Mouse (Mus musculus) embryonic facial prominence, embryonic 13.5 days (tissue): Measurements from ENCODE around the gene Alox8. TPM values are rescaled to one million over a fixed set of nuclear protein-coding genes. Genes with fewer than 3 reads are reported as not detected.
A peak's percentile ranks its signal among the peaks of the same experiment; 100 is the strongest.

Source experiments
- ATAC-seq: fragments of 200-750 bp; cut with Nextera tagmentation; 2 replicates; pipeline ENCODE4 v1.8.0; 2017; ENCODE audit warnings: low read depth; ENCODE audit not compliant: insufficient number of reproducible peaks, insufficient read depth, low FRiP score, low TSS enrichment
- H3K27ac ChIP-seq: fragments of 300-500 bp; sonication (generic); 2 replicates; pipeline ENCODE4 v1.5.1; 2015; ENCODE audit warnings: moderate library complexity, mild to moderate bottlenecking, inconsistent platforms
- H3K27me3 ChIP-seq: fragments of 300-500 bp; sonication (generic); 2 replicates; pipeline ENCODE4 v1.6.1; 2015; ENCODE audit warnings: mild to moderate bottlenecking, inconsistent platforms
- H3K36me3 ChIP-seq: fragments of 300-500 bp; sonication (generic); 2 replicates; pipeline ENCODE4 v1.6.1; 2015; ENCODE audit warnings: mild to moderate bottlenecking, inconsistent platforms
- H3K4me1 ChIP-seq: fragments of 300-500 bp; sonication (generic); 2 replicates; pipeline ENCODE4 v1.6.1; 2015; ENCODE audit warnings: inconsistent platforms
- H3K4me2 ChIP-seq: fragments of 300-500 bp; sonication (generic); 2 replicates; pipeline ENCODE4 v1.6.1; 2015; ENCODE audit warnings: moderate library complexity, mild to moderate bottlenecking, inconsistent platforms
- H3K4me3 ChIP-seq: fragments of 300-500 bp; sonication (generic); 2 replicates; pipeline ENCODE4 v1.5.1; 2015; ENCODE audit warnings: mild to moderate bottlenecking, inconsistent platforms
- H3K9ac ChIP-seq: fragments of 300-500 bp; sonication (generic); 2 replicates; pipeline ENCODE4 v1.6.1; 2015; ENCODE audit warnings: mild to moderate bottlenecking, inconsistent platforms
- H3K9me3 ChIP-seq: fragments of 300-500 bp; sonication (generic); 2 replicates; pipeline ENCODE4 v1.6.1; 2016; ENCODE audit warnings: inconsistent platforms
- WGBS: fragments of 180-500 bp; shearing (Covaris S2); methylation state at CpG from one replicate; pipeline ENCODE4 v1.1.7; 2015; ENCODE audit warnings: mixed read lengths; 5-methylcytosine and 5-hydroxymethylcytosine counted together
- polyA plus RNA-seq: library from polyadenylated mRNA; unstranded; fragments of >200 nt; fragmentation: Nextera tagmentation; extraction: Ambion mirVana; gene quantifications from 2 replicates; pipeline ENCODE4 v1.2.1, GENCODE M21; 2015

Alox8 gene
- polyA plus RNA-seq, 1 experiment from 2014 or later, result 0.52 TPM

DNA sequence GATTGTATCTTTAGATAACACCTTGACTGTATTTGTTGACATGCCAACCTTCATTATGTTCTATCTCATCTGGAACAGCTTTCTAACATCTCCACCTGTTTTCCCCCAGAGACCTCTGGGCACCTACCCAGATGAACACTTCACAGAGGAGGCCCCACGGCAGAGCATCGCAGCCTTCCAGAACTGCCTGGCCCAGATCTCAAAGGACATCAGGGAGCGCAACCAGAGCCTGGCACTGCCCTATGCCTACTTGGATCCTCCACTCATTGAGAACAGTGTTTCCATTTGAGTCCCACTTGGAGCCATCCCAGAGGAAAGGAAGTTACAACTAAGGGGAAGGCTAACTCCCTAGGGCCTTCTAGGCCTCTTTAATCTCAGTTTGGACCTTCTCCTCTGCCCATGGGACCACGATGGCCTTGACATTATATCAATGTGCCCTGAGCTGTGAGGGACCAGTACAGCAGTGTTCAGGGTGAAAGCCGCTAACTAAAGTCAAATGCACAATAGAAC is 49.1 kb downstream of the Alox8 start:
- H3K36me3 ChIP-seq, result no peaks in the 10 kb centered on the region
- no peak overlapping the region for H3K4me3 ChIP-seq
- 0 out of 2 replicates have a peak, but pooled peaks cover 3% of the 10 kb centered on the region for H3K27me3 ChIP-seq
- 90% methylated on average over 5 of the region's 5 CpGs for WGBS
- H3K27ac ChIP-seq, result no peak overlapping the region
- no peak overlapping the region for H3K4me2 ChIP-seq
- no peak for ATAC-seq
- H3K9ac ChIP-seq, result no peak overlapping the region
- no peaks in the 10 kb centered on the region for H3K9me3 ChIP-seq
- peaks cover 14% of the 10 kb centered on the region for H3K4me1 ChIP-seq

DNA sequence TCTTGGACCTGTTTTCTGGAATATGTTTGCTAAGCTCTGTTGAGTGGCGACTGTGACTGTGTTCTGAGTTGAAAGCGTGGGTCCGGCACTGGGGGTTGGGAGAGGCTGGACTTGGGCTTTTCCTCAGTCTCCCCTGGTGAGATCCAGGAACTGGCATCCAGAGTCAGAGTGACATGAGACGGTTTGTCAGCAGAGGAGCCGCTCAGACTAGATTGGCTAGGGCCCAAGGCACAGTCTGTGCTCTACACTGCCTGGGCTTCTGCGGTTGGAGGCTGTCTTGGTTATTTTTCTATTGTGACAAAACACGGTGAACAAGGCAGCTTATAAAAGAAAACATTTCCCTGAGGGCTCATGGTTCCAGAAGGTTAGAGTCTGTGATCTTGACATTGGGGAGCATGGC is 50.1 kb downstream of the Alox8 start:
- no peak for ATAC-seq
- H3K27me3 ChIP-seq, result 0 out of 2 replicates have a peak, but pooled peaks cover 3% of the 10 kb centered on the region
- H3K9me3 ChIP-seq, result no peaks in the 10 kb centered on the region
- WGBS, result 61% methylated on average over 7 of the region's 7 CpGs
- no peaks in the 10 kb centered on the region for H3K36me3 ChIP-seq
- no peak overlapping the region for H3K9ac ChIP-seq
- no peak overlapping the region for H3K4me2 ChIP-seq
- peaks cover 14% of the 10 kb centered on the region for H3K4me1 ChIP-seq
- no peak overlapping the region for H3K4me3 ChIP-seq
- H3K27ac ChIP-seq, result no peak overlapping the region

DNA sequence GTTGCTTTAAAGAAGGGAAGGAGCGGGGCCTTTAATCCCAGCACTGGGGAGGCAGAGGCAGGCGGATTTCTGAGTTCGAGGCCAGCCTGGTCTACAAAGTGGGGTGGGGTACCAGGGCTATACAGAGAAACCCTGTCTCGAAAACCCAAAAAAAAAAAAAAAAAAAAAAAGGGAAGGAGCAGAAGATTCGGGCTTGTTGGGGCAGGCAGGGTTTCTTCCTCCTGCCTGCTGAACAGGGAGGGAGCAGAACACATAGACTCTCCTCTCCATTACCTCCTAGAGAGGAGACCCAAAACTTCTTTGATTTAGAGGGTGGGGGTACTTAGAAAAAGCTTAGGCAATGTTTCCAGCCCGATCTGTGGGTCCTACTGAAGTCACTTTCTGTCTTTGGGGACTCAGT is 62.3 kb downstream of the Alox8 start:
- Histone ChIP-seq H3K9me3 (no peaks in the 10 kb centered on the region), H3K27me3 (peaks cover 4% of the 10 kb centered on the region; the same call in 1 of the 2 replicates), H3K27ac (no peak overlapping the region), H3K4me2 (no peak overlapping the region), H3K9ac (no peak overlapping the region), H3K4me1 (peaks cover 14% of the 10 kb centered on the region), H3K36me3 (no peaks in the 10 kb centered on the region), H3K4me3 (no peak overlapping the region)
- ATAC-seq, result no peak
- WGBS, result 83% methylated on average over 6 of the region's 6 CpGs

DNA sequence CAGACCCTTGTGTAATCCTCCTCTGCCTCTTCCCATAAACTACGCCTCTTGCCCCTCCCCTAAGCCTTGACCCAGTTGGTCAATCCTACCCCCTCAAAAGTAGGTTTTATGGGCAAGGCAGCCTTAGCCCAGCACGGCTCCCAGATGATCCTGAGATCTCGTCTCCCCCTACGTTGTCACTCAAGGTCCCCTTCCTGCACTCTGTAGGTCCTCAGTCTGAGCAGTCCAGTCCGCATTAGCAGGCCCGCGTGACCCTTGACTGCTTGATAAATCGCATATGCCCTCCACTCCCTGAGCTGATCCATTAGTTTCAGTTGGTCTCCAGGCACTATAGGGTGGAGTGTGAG is 63.0 kb downstream of the Alox8 start:
- peak overlapping the region; percentile 54 for H3K4me3 ChIP-seq
- no peaks in the 10 kb centered on the region for H3K36me3 ChIP-seq
- WGBS, result 18% methylated on average over 8 of the region's 8 CpGs
- H3K4me2 ChIP-seq, result peak overlapping the region; percentile 78
- ATAC-seq, result 0 out of 2 replicates have a peak, but pooled peaks have one; percentile 7
- peak overlapping the region; percentile 69 for H3K9ac ChIP-seq
- H3K9me3 ChIP-seq, result no peaks in the 10 kb centered on the region
- H3K27me3 ChIP-seq, result peaks cover 4% of the 10 kb centered on the region; the same call in 1 of the 2 replicates
- 0 out of 2 replicates have a peak overlapping the region, but pooled peaks have one; percentile 49 for H3K27ac ChIP-seq
- H3K4me1 ChIP-seq, result peaks cover 14% of the 10 kb centered on the region

Other genes starting within 250 kb of the Alox8 start
- gene Arhgef15, start 240.4 kb downstream of the Alox8 start, polyA plus RNA-seq, result 6.7 and 7.2 TPM in 2 replicates
- 4.7 and 4.9 TPM in 2 replicates for gene Slc25a35, start 229.7 kb downstream of the Alox8 start, polyA plus RNA-seq
- 50.1 and 59.3 TPM in 2 replicates for gene Rangrf, start 222.7 kb downstream of the Alox8 start, polyA plus RNA-seq
- gene Pfas, start 189.4 kb downstream of the Alox8 start, polyA plus RNA-seq, result 42.7 and 44.4 TPM in 2 replicates
- gene Ctc1, start 181.9 kb downstream of the Alox8 start, polyA plus RNA-seq, result 53.5 and 55.8 TPM in 2 replicates
- 152 and 153 TPM in 2 replicates for gene Aurkb, start 152.2 kb downstream of the Alox8 start, polyA plus RNA-seq
- 8.9 and 10.3 TPM in 2 replicates for gene Borcs6, start 138.1 kb downstream of the Alox8 start, polyA plus RNA-seq
- gene Tmem107, start 127.0 kb downstream of the Alox8 start, polyA plus RNA-seq, result 47.2 and 48.2 TPM in 2 replicates
- 91.5 and 101 TPM in 2 replicates for gene Vamp2, start 109.4 kb downstream of the Alox8 start, polyA plus RNA-seq
- gene Per1, start 102.6 kb downstream of the Alox8 start, polyA plus RNA-seq, result 11.1 and 11.5 TPM in 2 replicates
- 0.44 and 0.47 TPM in 2 replicates for gene Hes7, start 77.4 kb downstream of the Alox8 start, polyA plus RNA-seq
- gene 9130213A22Rik, start 75.3 kb downstream of the Alox8 start, polyA plus RNA-seq, result 0.13 and 0.17 TPM in 2 replicates
- gene Aloxe3, start 71.9 kb downstream of the Alox8 start, polyA plus RNA-seq, result 1.1 TPM in 2 replicates
- 0.21 TPM in 1 of 2 replicates, not detected in the other for gene Alox12b, start 40.9 kb downstream of the Alox8 start, polyA plus RNA-seq
- 0.45 and 0.62 TPM in 2 replicates for gene Gucy2e, start 39.2 kb upstream of the Alox8 start, polyA plus RNA-seq
- 30.4 and 33.8 TPM in 2 replicates for gene Cntrob, start 125.9 kb upstream of the Alox8 start, polyA plus RNA-seq
- gene Trappc1, start 126.1 kb upstream of the Alox8 start, polyA plus RNA-seq, result 177 and 187 TPM in 2 replicates
- gene Kcnab3, start 128.4 kb upstream of the Alox8 start, polyA plus RNA-seq, result 1.8 and 2.5 TPM in 2 replicates
- 24.7 and 26.4 TPM in 2 replicates for gene Rnf227, start 142.6 kb upstream of the Alox8 start, polyA plus RNA-seq
- gene Chd3, start 171.6 kb upstream of the Alox8 start, polyA plus RNA-seq, result 135 and 142 TPM in 2 replicates
- 145 and 150 TPM in 2 replicates for gene Naa38, start 197.6 kb upstream of the Alox8 start, polyA plus RNA-seq
- gene Cyb5d1, start 197.8 kb upstream of the Alox8 start, polyA plus RNA-seq, result 43.4 and 46.5 TPM in 2 replicates
- 13.2 and 16.4 TPM in 2 replicates for gene Tmem88, start 200.4 kb upstream of the Alox8 start, polyA plus RNA-seq
- 41.3 and 43.1 TPM in 2 replicates for gene Kdm6b, start 215.8 kb upstream of the Alox8 start, polyA plus RNA-seq